Comparison of ENCODE assay signal across 8 mouse cellular contexts in genomic region chr5:144255632-144256540, GRCm38 (mm10). TPM values are rescaled to one million over a fixed set of nuclear protein-coding genes. Genes with fewer than 3 reads are reported as not detected.
DNase-seq lines count a peak whose midpoint lies in the region; ATAC-seq and TF ChIP-seq lines count a peak whose summit lies in the region.

No protein-coding gene starts in this region.

- TF ChIP-seq CTCF in kidney, adult 2 months (conservative IDR thresholded peaks at IDR 0.05; ENCODE audit: insufficient read depth, insufficient read length, low read depth, low read length) = 0 out of 2 replicates have a peak, but pooled peaks have one; percentile 25

- TF ChIP-seq POLR2A in kidney, adult 2 months (IDR thresholded peaks at IDR 0.05; ENCODE audit: low read depth, low read length) = no peak

- under 1% methylated on average over 40 of the region's 40 CpGs for WGBS in kidney, adult 2 months
- under 1% methylated on average over 40 of the region's 40 CpGs for WGBS in liver, embryonic 15.5 days (ENCODE audit: insufficient replicate concordance)
- under 1% methylated on average over 40 of the region's 40 CpGs for WGBS in stomach, embryonic 15.5 days

- no peaks in the 10 kb centered on the region for H3K27me3 ChIP-seq in kidney, adult 2 months (replicated peaks; ENCODE audit: control insufficient read depth, insufficient read depth, low read length)
- peaks cover 8% of the 10 kb centered on the region; the same call in 1 of the 2 replicates for H3K27me3 ChIP-seq in liver, embryonic 15.5 days
- H3K27me3 ChIP-seq in stomach, embryonic 15.5 days (replicated peaks) = no peaks in the 10 kb centered on the region

- H3K9ac ChIP-seq in liver, embryonic 15.5 days = peak overlapping the region; percentile 91
- peak overlapping the region; percentile 90 for H3K9ac ChIP-seq in stomach, embryonic 15.5 days

- ATAC-seq in liver, embryonic 15.5 days (ENCODE audit: insufficient read depth) = peak; percentile 1; the same call in 1 of the 2 replicates
- peak; percentile 19; the same call in 1 of the 2 replicates for ATAC-seq in stomach, embryonic 15.5 days (ENCODE audit: insufficient read depth, low FRiP score, low read depth)

- H3K36me3 ChIP-seq in kidney, adult 2 months (ENCODE audit: control insufficient read depth, insufficient read depth, low read length) = no peaks in the 10 kb centered on the region; the same call in 1 of the 2 replicates
- H3K36me3 ChIP-seq in liver, embryonic 15.5 days (replicated peaks) = no peaks in the 10 kb centered on the region
- no peaks in the 10 kb centered on the region for H3K36me3 ChIP-seq in stomach, embryonic 15.5 days

- no peaks in the 10 kb centered on the region for H3K9me3 ChIP-seq in liver, embryonic 15.5 days (replicated peaks)
- no peaks in the 10 kb centered on the region for H3K9me3 ChIP-seq in stomach, embryonic 15.5 days

- DNase-seq in 3134 (ENCODE audit: extremely low read depth, insufficient read length, low spot score) (peak; percentile 69), adipocyte (ENCODE audit: low spot score) (peak; percentile 82)
- peak; percentile 78 for DNase-seq in embryo, embryonic 9.5 days (ENCODE audit: extremely low spot score)
- peak; percentile 67 to 81 for DNase-seq in heart, adult 9 months (ENCODE audit: low spot score in 2 of 2)
- peak; percentile 73 for DNase-seq in kidney, adult 2 months
- peak; percentile 49 to 62 for DNase-seq in natural killer cell, adult 2 months (ENCODE audit: low spot score in 2 of 2)

- peak overlapping the region; percentile 100 for H3K4me2 ChIP-seq in liver, embryonic 15.5 days
- peak overlapping the region; percentile 71 for H3K4me2 ChIP-seq in stomach, embryonic 15.5 days

- peak overlapping the region; percentile 86 for H3K27ac ChIP-seq in kidney, adult 2 months (ENCODE audit: insufficient read depth, low read depth, low read length)
- H3K27ac ChIP-seq in liver, embryonic 15.5 days (replicated peaks) = peak overlapping the region; percentile 79
- peak overlapping the region; percentile 94 for H3K27ac ChIP-seq in stomach, embryonic 15.5 days

- H3K4me3 ChIP-seq in kidney, adult 2 months (ENCODE audit: insufficient read depth, low read depth, low read length) = peak overlapping the region; percentile 92
- H3K4me3 ChIP-seq in liver, embryonic 15.5 days (replicated peaks) = peak overlapping the region; percentile 82
- peak overlapping the region; percentile 90 for H3K4me3 ChIP-seq in stomach, embryonic 15.5 days (replicated peaks)

- H3K4me1 ChIP-seq in kidney, adult 2 months (ENCODE audit: control insufficient read depth, insufficient read depth, low read length) = peaks cover 37% of the 10 kb centered on the region
- peaks cover 52% of the 10 kb centered on the region for H3K4me1 ChIP-seq in liver, embryonic 15.5 days (replicated peaks)
- H3K4me1 ChIP-seq in stomach, embryonic 15.5 days = peaks cover 42% of the 10 kb centered on the region

RNA-seq across cellular contexts. Expression of gene Bri3, which starts 11.6 kb away (rescaled TPM):
- 190 and 242 TPM in 2 replicates for polyA plus RNA-seq in kidney, adult 2 months (2012; rRNA removed)
- polyA plus RNA-seq in liver, embryonic 15.5 days (2015; fragmentation: Nextera tagmentation; extraction: Ambion mirVana) = 20.3 and 21.0 TPM in 2 replicates
- 125 and 133 TPM in 2 replicates for polyA plus RNA-seq in stomach, embryonic 15.5 days (2015; fragmentation: Nextera tagmentation; extraction: Ambion mirVana)

RNA-seq across cellular contexts. Expression of gene Tecpr1, which starts 32.5 kb away (rescaled TPM):
- 35.6 and 36.6 TPM in 2 replicates for polyA plus RNA-seq in kidney, adult 2 months (2012; rRNA removed)
- 3.1 and 3.3 TPM in 2 replicates for polyA plus RNA-seq in liver, embryonic 15.5 days (2015; fragmentation: Nextera tagmentation; extraction: Ambion mirVana)
- 21.2 and 21.7 TPM in 2 replicates for polyA plus RNA-seq in stomach, embryonic 15.5 days (2015; fragmentation: Nextera tagmentation; extraction: Ambion mirVana)

Comparison
In these comparisons a context has a peak if more than half of its experiments do, and no peak if none do; other contexts are left out.
1. Peak in every context shown above with its lines: DNase-seq, ATAC-seq, H3K4me3 ChIP-seq and H3K27ac ChIP-seq.